Mouse (Mus musculus) erythroid progenitor cell, adult 5-6 weeks (primary cell): ENCODE results near the gene Ifit1. TPM values are rescaled to one million over a fixed set of nuclear protein-coding genes. Genes with fewer than 3 reads are reported as not detected.

Experiments
- total RNA-seq, 2 experiments: library from RNA; stranded (forward) in 1 of 2; stranded (reverse) in 1 of 2; fragments of 150-400 nt in 1 of 2; fragments of 186-747, 209-891 nt in 1 of 2; gene quantifications; 2 replicates each; pipeline versions ENCODE4 v1.2.3 to v1.2.4; 2015 to 2017; ENCODE audit warnings: low replicate concordance in 2 of 2

The Ifit1 gene
- total RNA-seq, 2 experiments from 2014 or later = 9.6 to 11.6 TPM

Other genes with a start within 250 kb of the Ifit1 start
- gene Ch25h, start 165.7 kb upstream of the Ifit1 start, total RNA-seq (2015; ENCODE audit: low replicate concordance) = not detected in 2 replicates
- gene Ch25h, start 165.7 kb upstream of the Ifit1 start, total RNA-seq (2017; ENCODE audit: low replicate concordance) = not detected in 2 replicates
- gene Lipa, start 113.4 kb upstream of the Ifit1 start, total RNA-seq (2015; ENCODE audit: low replicate concordance) = 21.4 and 26.3 TPM in 2 replicates
- 9.1 and 11.0 TPM in 2 replicates for gene Lipa, start 113.4 kb upstream of the Ifit1 start, total RNA-seq (2017; ENCODE audit: low replicate concordance)
- 2.9 and 5.0 TPM in 2 replicates for gene Ifit2, start 90.2 kb upstream of the Ifit1 start, total RNA-seq (2015; ENCODE audit: low replicate concordance)
- gene Ifit2, start 90.2 kb upstream of the Ifit1 start, total RNA-seq (2017; ENCODE audit: low replicate concordance) = 7.7 and 11.2 TPM in 2 replicates
- gene Ifit3, start 57.3 kb upstream of the Ifit1 start, total RNA-seq (2015; ENCODE audit: low replicate concordance) = 2.5 and 9.2 TPM in 2 replicates
- gene Ifit3, start 57.3 kb upstream of the Ifit1 start, total RNA-seq (2017; ENCODE audit: low replicate concordance) = 2.3 and 4.5 TPM in 2 replicates
- 1.1 and 1.3 TPM in 2 replicates for gene Ifit1bl1, start 38.9 kb upstream of the Ifit1 start, total RNA-seq (2015; ENCODE audit: low replicate concordance)
- gene Ifit1bl1, start 38.9 kb upstream of the Ifit1 start, total RNA-seq (2017; ENCODE audit: low replicate concordance) = 2.7 TPM in 1 of 2 replicates, not detected in the other
- gene Ifit3b, start 32.9 kb upstream of the Ifit1 start, total RNA-seq (2015; ENCODE audit: low replicate concordance) = 0.84 TPM in 1 of 2 replicates, not detected in the other
- gene Ifit3b, start 32.9 kb upstream of the Ifit1 start, total RNA-seq (2017; ENCODE audit: low replicate concordance) = not detected in 2 replicates
- gene Ifit1bl2, start 128 bp upstream of the Ifit1 start, total RNA-seq (2015; ENCODE audit: low replicate concordance) = 2.1 and 2.5 TPM in 2 replicates
- 1.8 TPM in 1 of 2 replicates, not detected in the other for gene Ifit1bl2, start 128 bp upstream of the Ifit1 start, total RNA-seq (2017; ENCODE audit: low replicate concordance)
- gene Slc16a12, start 106.4 kb downstream of the Ifit1 start, total RNA-seq (2015; ENCODE audit: low replicate concordance) = 0.36 TPM in 1 of 2 replicates, not detected in the other
- gene Slc16a12, start 106.4 kb downstream of the Ifit1 start, total RNA-seq (2017; ENCODE audit: low replicate concordance) = not detected in 2 replicates
- 2.9 and 4.0 TPM in 2 replicates for gene Pank1, start 238.6 kb downstream of the Ifit1 start, total RNA-seq (2015; ENCODE audit: low replicate concordance)
- 0.39 and 2.2 TPM in 2 replicates for gene Pank1, start 238.6 kb downstream of the Ifit1 start, total RNA-seq (2017; ENCODE audit: low replicate concordance)